8 mouse cellular contexts compared by ENCODE assay signal in genomic region chr2:38339910-38340625, GRCm38 (mm10). TPM values are rescaled to one million over a fixed set of nuclear protein-coding genes. Genes with fewer than 3 reads are reported as not detected.
A peak's percentile ranks its signal among the peaks of the same experiment; 100 is the strongest.
DNase-seq lines count a peak whose midpoint lies in the region; ATAC-seq and TF ChIP-seq lines count a peak whose summit lies in the region.

No protein-coding gene starts in this region.

- intact Hi-C loops in heart, postnatal 25 days (cut with DNase I): no loop called here
- intact Hi-C loops in left cerebral cortex, postnatal 25 days (cut with DNase I): no loop called here

- no peak overlapping the region for H3K27ac ChIP-seq in heart, embryonic 14.5 days (replicated peaks in 1 of 2; ENCODE audit: control insufficient read depth in 1 of 2, insufficient read depth in 1 of 2, low read depth in 2 of 2, low read length in 2 of 2)
- peak overlapping the region; percentile 82 for H3K27ac ChIP-seq in embryonic facial prominence, embryonic 10.5 days (replicated peaks)

- peaks cover 2 to 11% of the 10 kb centered on the region in 2 experiments; a peak in 3 of 4 replicates for H3K4me1 ChIP-seq in heart, embryonic 14.5 days (ENCODE audit: control insufficient read depth in 2 of 2, insufficient read depth in 2 of 2, low read length in 2 of 2)
- H3K4me1 ChIP-seq in embryonic facial prominence, embryonic 10.5 days: peaks cover 22% of the 10 kb centered on the region

- no peaks in the 10 kb centered on the region for H3K79me2 ChIP-seq in myocyte (ENCODE audit: control insufficient read depth, insufficient read depth)

- peak overlapping the region; percentile 38; the same call in 1 of the 2 replicates for H3K9ac ChIP-seq in heart, embryonic 14.5 days (ENCODE audit: low read length)

- no peak for TF ChIP-seq POLR2A in myocyte (IDR thresholded peaks at IDR 0.05; ENCODE audit: insufficient read length, low read depth)

- peak overlapping the region; percentile 46 for H3ac ChIP-seq in myocyte (ENCODE audit: control insufficient read depth, insufficient read length)

- peak overlapping the region; percentile 90 for H3K4me2 ChIP-seq in heart, embryonic 14.5 days (ENCODE audit: low read length)
- peak overlapping the region; percentile 68 for H3K4me2 ChIP-seq in myocyte (ENCODE audit: low read depth)

- peak overlapping the region; percentile 47 to 49; a peak in 3 of 4 replicates for H3K4me3 ChIP-seq in heart, embryonic 14.5 days (ENCODE audit: control insufficient read depth in 1 of 2, insufficient read depth in 1 of 2, low read depth in 1 of 2, low read length in 2 of 2)
- H3K4me3 ChIP-seq in embryonic facial prominence, embryonic 10.5 days: peak overlapping the region; percentile 60
- no peak overlapping the region for H3K4me3 ChIP-seq in myocyte

- no peaks in the 10 kb centered on the region for H3K36me3 ChIP-seq in heart, embryonic 14.5 days (ENCODE audit: control insufficient read depth, insufficient read depth, low read length)
- H3K36me3 ChIP-seq in embryonic facial prominence, embryonic 10.5 days (replicated peaks): no peaks in the 10 kb centered on the region
- H3K36me3 ChIP-seq in myocyte (ENCODE audit: control insufficient read depth, insufficient read depth): no peaks in the 10 kb centered on the region

- no peak for DNase-seq in heart, postnatal 25 days (ENCODE audit: low spot score)
- DNase-seq in embryonic facial prominence, embryonic 10.5 days (ENCODE audit: low spot score): no peak
- peak; percentile 31 for DNase-seq in induced T-regulatory cell, adult 2 months (ENCODE audit: low read depth)
- no peak for DNase-seq in left cerebral cortex, postnatal 25 days (ENCODE audit: low spot score in 2 of 2)
- DNase-seq in adrenal gland, adult 18-20 months (ENCODE audit: low spot score in 2 of 2): no peak
- DNase-seq in left cerebral cortex, adult 11 months (ENCODE audit: low spot score): no peak

- no peaks in the 10 kb centered on the region for H3K9me3 ChIP-seq in heart, embryonic 14.5 days (ENCODE audit: control insufficient read depth, low read length)
- H3K9me3 ChIP-seq in embryonic facial prominence, embryonic 10.5 days: no peaks in the 10 kb centered on the region

- ATAC-seq in heart, embryonic 14.5 days (ENCODE audit: insufficient number of reproducible peaks, insufficient read depth, low FRiP score, low read depth): no peak

- WGBS in heart, embryonic 14.5 days: 2% methylated on average over 9 of the region's 9 CpGs
- 1% methylated on average over 9 of the region's 9 CpGs for WGBS in embryonic facial prominence, embryonic 10.5 days

- H3K27me3 ChIP-seq in heart, embryonic 14.5 days (ENCODE audit: control insufficient read depth, insufficient read depth, low read length): peaks cover 99% of the 10 kb centered on the region
- peaks cover 100% of the 10 kb centered on the region for H3K27me3 ChIP-seq in embryonic facial prominence, embryonic 10.5 days (replicated peaks; ENCODE audit: low read depth, poor library complexity, severe bottlenecking)
- H3K27me3 ChIP-seq in myocyte (ENCODE audit: control insufficient read depth, insufficient read depth, insufficient read length): peaks cover 55% of the 10 kb centered on the region

TF ChIP-seq in myocyte, 11 proteins besides CTCF, POLR2A, EP300 and RAD21:
- TF ChIP-seq USF1 (IDR thresholded peaks at IDR 0.05; ENCODE audit: low read depth): no peak
- TF ChIP-seq MYOG (IDR thresholded peaks at IDR 0.05; ENCODE audit: control insufficient read depth in 1 of 3, insufficient read depth in 1 of 3, insufficient read length in 2 of 3, low read depth in 2 of 3): no peak
- TF ChIP-seq REST (IDR thresholded peaks at IDR 0.05; ENCODE audit: insufficient read depth, insufficient read length): no peak
- no peak for TF ChIP-seq E2F4 (IDR thresholded peaks at IDR 0.05; ENCODE audit: insufficient read depth)
- TF ChIP-seq TCF12 (IDR thresholded peaks at IDR 0.05; ENCODE audit: insufficient read depth, poor library complexity, severe bottlenecking): no peak
- no peak for TF ChIP-seq SRF (IDR thresholded peaks at IDR 0.05; ENCODE audit: control insufficient read depth, insufficient read length, low read depth)
- TF ChIP-seq CEBPB (IDR thresholded peaks at IDR 0.05; ENCODE audit: insufficient read depth, poor library complexity, severe bottlenecking): no peak
- TF ChIP-seq MYOD1 (IDR thresholded peaks at IDR 0.05; ENCODE audit: control insufficient read depth in 1 of 3, insufficient read length in 2 of 3, low read depth in 2 of 3): no peak
- no peak for TF ChIP-seq POLR2AphosphoS2 (IDR thresholded peaks at IDR 0.05; ENCODE audit: insufficient read length, low read depth)
- TF ChIP-seq TCF3 (IDR thresholded peaks at IDR 0.05; ENCODE audit: insufficient read length, low read depth): no peak
- TF ChIP-seq MAX (IDR thresholded peaks at IDR 0.05; ENCODE audit: low read depth): no peak

RNA-seq across cellular contexts. Expression of gene Lhx2, which starts 1.0 kb away (rescaled TPM):
- 0.43 TPM in 1 of 2 replicates, not detected in the other for polyA plus RNA-seq in heart, embryonic 14.5 days (2014; fragmentation: Nextera tagmentation; extraction: Ambion mirVana)
- total RNA-seq in heart, postnatal 25 days (2021): under 1 TPM in 1 of 2 experiments, not detected in 1; 0.29 TPM
- 17.9 and 19.6 TPM in 2 replicates for polyA plus RNA-seq in embryonic facial prominence, embryonic 10.5 days (2016; fragmentation: Nextera tagmentation; extraction: Ambion mirVana)
- 0.89 TPM for polyA plus RNA-seq in myocyte (2012; fragmentation: generic; extraction: Trizol)
- 10 to 100 TPM; 76.6 to 86.9 TPM for total RNA-seq in left cerebral cortex, postnatal 25 days (2021)
- not detected for total RNA-seq in adrenal gland, adult 18-20 months (2021)

RNA-seq across cellular contexts. Expression of gene Dennd1a, which starts 52.9 kb away (rescaled TPM):
- polyA plus RNA-seq in heart, embryonic 14.5 days (2014; fragmentation: Nextera tagmentation; extraction: Ambion mirVana): 9.2 and 12.1 TPM in 2 replicates
- total RNA-seq in heart, postnatal 25 days (2021): 10 to 100 TPM; 23.8 to 24.9 TPM
- polyA plus RNA-seq in embryonic facial prominence, embryonic 10.5 days (2016; fragmentation: Nextera tagmentation; extraction: Ambion mirVana): 12.2 and 13.7 TPM in 2 replicates
- polyA plus RNA-seq in myocyte (2012; fragmentation: generic; extraction: Trizol): 11.3 TPM
- 10 to 100 TPM; 69.9 to 77.0 TPM for total RNA-seq in left cerebral cortex, postnatal 25 days (2021)
- 10 to 100 TPM; 22.5 to 22.9 TPM for total RNA-seq in adrenal gland, adult 18-20 months (2021)

Comparison
In these comparisons a context has a peak if more than half of its experiments do, and no peak if none do; other contexts are left out.
1. RNA of gene Lhx2, which starts 1.0 kb away (total RNA-seq): 76.6 to 86.9 TPM in left cerebral cortex, postnatal 25 days; 0.29 TPM in heart, postnatal 25 days and not detected in adrenal gland, adult 18-20 months; every median in the first group is over 10 times any median in the second.